Mouse (Mus musculus): ENCODE measurements around the gene Akap10. TPM values are rescaled to one million over a fixed set of nuclear protein-coding genes. Genes with fewer than 3 reads are reported as not detected.
"Not testable (repeated sequence)": the region's sequence is repeated elsewhere in the genome, so short reads cannot be mapped to it uniquely, and the experiment has no call there.

Akap10 gene
- polyA plus RNA-seq, 1 experiment from 2014 or later, result 17.5 TPM

DNA sequence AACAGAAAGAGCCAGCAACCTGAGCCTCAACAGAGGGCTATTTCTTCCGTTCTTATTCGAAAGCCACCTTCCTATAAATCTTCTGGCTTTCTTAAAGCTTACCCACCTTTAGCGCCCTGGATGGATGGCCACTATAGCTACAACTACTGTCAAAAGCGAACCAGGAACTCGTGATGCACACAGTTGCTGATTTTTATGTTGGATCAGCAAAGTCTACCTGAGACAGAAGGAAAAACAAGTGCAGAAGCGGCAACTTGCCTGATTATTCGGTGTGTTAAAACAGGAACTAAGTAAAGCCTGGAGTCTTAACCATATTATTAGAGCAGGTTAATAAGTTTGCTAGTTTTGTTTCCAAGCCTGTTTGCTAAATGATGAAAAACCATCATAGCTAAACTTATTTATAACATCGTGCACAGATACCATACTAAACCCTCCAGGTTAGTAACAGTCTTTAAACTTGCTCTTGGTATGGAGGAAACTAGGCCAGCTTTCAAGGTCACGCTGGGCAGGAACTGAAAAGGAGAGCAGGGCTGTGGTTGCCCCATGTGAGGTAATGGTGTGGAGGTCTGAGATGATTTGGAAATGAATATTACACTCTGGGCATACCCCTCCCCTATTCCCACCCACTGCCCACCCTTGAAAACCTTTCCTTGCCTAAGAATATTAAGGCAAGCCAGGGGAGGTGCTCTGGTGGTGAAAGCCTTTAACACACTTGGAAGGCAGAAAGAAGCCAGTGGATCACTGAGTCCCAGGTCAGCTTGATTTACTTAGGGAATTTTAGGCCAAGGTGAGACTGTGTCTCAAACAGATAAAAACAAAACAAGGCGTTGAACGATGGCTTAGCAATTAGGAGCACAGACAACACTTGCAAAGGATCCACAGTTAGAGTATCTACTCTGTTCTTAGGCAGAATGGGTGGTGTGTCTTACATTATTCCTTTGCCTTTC, 861 bp upstream of the Akap10 start:
- DNase-seq (ENCODE audit: low spot score), result peak; percentile 16

DNA sequence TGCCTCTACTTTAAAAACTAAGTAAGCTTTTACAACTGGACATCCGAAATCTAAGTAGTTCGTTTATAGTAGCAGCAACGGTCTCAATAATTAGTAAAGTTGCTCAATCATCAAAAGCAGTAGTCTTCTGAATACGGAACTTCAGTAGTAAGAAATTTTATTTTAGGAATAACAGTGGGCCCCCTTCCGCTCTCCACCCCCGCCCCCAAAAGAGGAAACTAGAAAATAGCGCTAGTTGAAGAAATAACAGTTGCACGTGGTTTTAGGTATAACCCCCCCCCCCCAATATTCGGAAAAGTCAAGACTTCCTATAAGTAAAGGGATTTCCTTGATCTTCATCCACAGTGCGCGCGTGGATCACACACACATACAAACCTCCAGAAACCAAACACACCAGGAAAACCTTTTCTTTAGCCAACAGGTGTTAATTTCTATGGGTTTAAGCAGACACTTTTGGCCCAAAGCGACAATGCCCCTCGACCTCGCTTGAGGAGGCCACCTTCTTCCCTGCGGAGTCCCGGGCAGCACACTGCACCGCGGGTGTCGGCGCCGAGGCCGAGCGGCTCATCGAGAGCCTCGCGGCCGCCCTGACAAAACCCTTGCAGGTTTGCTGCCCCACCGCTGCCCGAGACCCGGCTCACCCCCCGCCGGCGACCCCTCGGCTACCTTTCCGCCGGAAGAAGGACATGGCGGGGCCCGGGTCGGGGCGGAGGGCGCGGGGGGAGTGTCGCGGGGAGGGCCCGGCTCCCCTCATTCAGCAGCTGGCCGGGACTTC, 542 bp downstream of the Akap10 start:
- DNase-seq (ENCODE audit: low spot score), result no peak

DNA sequence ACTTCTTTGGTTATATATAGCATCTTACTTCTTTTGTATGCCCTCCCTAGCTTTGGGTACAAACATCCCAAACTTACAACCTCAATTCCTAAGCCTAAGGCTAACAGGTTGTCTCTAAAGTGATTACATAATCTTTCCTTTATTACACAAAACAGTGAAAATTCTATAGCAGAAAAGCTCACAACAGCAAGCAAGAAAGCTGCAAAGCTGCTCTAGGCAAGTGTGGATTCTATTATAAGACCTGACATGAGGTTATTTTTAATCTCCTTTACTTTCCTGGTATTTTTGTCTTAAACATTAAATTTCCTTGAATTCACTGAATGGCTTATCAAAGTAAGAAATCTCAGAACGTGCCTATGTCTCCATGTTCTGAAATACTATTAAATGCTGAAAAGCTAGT, 6.7 kb downstream of the Akap10 start:
- DNase-seq (ENCODE audit: low spot score), result no peak

DNA sequence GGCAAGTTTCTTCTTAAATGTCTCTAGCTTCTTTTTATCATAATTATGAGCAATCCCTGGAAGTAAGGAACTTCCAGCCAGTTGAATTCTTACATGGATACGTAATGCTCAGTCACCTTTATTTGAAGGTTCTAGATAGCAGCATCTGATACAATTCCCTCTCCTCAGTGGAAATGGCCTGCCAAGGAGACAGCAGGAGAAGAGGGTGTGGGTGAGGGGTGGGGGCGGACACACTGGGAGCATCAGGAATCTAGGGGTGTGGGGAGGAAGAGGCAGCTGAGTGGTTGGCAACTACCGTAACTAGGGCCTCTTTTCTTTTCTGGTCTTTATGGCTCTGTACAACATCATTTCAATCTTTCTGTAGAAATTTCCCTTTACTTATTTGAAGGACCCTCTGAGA, 10.3 kb downstream of the Akap10 start:
- no peak for DNase-seq (ENCODE audit: low spot score)

DNA sequence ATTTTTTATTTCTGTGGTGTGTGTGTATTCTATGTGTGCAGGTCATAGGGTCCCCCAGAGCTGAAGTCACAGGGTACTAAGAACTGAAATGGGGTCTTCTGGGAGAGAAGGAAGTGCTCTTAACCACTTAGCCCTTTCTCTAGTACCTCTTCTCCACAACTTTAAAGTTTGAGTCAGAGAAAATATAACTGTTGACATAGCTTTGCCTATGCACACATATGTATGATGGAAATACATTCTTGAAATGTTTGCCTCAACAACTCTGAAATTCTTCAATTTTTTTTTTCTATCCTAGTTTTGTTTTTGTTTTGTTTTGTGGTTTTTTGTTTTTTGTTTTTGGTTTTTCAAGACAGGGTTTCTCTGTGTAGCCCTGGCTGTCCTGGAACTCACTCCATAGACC, 21.7 kb downstream of the Akap10 start:
- DNase-seq (ENCODE audit: low spot score), result no peak

DNA sequence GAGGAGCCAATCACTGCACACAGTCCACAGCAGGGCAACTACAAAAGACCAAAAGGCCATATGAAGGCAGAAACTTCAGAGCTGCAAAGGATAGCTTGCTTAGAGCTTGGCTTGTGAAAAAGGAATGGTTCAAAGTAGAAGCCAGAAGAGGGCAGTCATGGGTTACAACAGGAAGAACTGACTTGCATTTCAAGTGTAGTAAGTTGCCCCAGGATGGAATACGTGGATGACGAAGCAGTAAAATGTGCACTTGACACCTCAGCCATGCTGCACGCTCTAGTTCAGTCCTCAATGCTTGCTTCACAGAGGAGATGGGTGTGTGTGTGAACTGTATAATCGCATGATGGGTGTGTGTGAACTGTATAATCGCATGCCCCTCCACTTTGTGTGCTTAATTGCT, 47.9 kb downstream of the Akap10 start:
- peak; percentile 36 for DNase-seq (ENCODE audit: low spot score)

DNA sequence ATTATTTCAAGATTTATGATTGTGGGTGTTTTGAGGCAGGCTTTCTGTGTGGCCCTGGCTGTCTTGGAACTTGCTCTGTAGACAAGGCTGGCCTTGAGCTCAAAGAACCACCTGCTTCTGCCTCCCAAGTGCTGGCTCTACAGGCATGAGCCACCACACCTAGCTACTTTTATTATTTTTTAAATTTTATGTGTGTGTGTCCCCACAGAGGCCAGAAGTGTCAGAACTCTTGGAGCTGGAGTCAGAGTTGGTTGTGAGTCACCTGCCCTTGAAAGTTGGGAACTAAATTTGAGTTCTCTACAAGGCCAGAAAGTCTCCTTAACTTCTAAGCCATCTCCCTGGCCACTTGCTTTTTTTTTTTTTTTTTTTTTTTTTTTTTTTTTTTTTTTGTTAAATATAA, 50.1 kb downstream of the Akap10 start:
- no peak for DNase-seq (ENCODE audit: low spot score)

DNA sequence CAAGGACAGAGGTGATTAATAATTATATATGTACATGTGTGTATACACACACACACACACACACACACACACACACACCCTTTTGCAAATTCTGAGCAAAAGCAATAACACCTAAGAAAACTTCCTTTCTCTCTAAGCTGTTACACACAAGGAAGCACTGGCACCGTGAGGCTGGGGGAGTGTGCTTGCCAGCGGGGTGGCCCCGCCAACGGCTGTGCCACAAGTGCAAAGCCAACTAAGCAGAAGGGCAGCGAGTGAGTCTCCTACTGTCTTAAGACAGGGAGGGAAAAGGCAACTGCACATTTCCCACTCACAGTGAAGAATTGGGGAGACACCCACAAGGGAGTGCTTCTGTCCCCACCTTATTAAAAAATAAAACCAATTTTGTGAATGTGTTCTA, 58.2 kb downstream of the Akap10 start:
- DNase-seq (ENCODE audit: low spot score), result no peak

DNA sequence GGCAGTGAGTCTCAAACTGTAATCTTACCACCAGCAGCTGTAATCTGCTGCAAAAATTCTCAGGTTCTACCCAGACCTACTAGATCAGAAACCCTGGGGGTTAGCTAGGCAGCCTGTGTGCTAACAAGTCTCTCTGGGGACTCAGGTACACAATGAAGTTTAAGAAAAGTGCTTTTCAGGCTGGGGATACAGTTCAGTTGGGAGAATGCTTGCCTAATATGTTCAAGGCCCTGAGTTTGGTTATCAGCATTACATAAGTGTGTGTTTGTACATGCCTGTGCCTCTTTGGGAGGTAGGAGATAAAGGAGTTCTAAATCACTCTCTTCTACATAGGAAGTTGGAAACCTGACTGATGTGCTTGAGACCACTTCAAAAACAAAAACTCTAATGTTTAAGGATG, 63.2 kb downstream of the Akap10 start:
- no peak for DNase-seq (ENCODE audit: low spot score)

DNA sequence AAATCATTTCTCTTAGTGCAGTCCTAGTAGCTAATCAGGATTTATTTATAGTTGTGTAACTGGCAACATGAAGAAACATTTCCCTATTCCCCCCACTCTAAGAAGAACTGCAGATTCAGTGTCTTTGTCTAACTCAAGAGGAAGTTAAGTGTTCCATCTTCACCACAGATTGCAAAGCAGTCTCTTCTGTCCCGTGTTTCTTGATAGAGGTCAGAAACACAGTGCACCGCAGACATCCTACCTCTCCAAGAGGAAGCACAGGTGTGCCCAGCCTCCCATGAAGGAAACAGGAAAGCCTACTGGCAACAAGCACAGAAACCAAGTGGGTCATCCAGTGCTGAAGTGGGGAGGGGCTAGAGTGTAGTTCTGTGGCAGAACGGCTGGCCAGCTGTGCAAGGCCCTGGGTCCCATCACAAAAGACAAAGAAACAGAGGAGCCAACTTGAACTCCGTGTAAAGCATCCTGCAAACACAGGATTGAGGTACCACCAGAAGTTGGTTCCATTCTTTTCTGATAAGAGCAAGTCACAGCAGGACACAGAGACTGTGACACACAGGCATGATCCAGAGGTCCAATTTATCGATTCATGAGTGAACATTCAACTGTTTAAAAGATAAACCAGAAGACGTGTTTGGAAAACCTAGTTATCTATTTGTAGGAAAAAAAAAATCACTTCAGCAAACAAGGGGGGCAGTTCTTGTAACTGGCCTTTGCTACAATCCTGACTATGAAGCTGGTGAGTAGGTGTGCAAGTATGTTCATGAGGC, 68.1 kb downstream of the Akap10 start:
- DNase-seq (ENCODE audit: low spot score), result peak; percentile 10

DNA sequence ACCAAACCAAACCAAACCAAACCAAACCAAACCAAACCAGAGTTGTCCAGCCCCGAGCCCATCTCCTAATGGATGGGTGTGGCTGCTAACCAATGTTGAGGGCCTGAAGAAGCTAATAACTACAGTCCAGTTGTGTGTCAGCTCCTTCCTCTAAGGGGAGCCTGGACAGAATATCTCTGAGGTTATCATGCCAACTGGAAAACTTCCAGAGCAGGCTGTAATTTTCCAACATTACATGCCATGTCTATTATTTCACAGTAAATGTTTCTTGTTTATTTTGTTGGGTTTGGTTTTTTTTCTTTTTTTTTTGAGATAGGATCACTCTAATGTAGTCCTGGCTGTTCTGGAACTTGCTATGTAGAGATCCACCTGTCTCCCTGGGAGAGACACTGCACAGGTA, 70.7 kb downstream of the Akap10 start:
- no peak for DNase-seq (ENCODE audit: low spot score)

DNA sequence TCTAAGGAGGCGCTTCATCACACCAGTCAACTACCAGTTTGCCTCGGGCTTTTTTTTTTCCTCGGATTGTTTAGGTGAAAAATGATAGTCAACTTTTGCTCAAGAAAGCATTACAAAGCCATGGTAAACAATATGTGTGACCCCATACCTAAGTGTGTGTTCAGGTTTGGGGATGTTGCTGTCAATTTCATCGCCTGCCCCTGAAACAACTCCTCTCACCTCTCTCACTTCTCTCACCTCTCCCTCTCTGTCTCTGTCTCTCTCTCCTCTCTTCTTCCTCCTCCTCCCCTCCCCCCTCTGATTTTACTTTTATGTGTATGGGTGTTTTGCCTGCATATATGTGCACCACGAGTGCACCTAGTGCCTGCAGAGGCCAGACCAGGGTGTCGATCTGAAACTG, 74.5 kb downstream of the Akap10 start:
- DNase-seq (ENCODE audit: low spot score), result no peak

DNA sequence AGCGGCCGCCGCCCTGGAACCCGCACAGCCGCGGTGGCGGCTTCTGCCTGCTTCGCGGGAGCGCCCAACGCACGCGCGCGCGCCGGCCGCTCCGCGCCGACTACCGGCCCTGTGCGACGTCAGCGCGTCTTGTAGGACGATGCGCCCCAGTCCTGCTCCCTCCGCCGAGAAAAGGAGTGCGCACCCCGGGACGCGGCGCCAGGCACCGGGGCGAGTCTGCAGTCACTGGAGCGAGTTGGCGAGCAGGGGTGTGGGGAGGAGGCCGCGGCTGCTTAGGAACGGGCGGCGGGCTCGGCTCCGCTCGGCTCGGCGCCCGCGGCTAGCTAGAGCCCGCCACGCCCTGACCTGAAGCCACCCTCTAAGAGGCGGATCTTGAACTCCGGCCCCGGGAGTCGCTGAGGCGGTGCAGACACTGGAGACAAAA, 75.1 kb downstream of the Akap10 start, which contains the start of gene Ulk2:
Gene Ulk2, minus strand, starts transcription at position 86 of the 424 bp plus-strand sequence.
- peak; percentile 90 for DNase-seq (ENCODE audit: low spot score)

DNA sequence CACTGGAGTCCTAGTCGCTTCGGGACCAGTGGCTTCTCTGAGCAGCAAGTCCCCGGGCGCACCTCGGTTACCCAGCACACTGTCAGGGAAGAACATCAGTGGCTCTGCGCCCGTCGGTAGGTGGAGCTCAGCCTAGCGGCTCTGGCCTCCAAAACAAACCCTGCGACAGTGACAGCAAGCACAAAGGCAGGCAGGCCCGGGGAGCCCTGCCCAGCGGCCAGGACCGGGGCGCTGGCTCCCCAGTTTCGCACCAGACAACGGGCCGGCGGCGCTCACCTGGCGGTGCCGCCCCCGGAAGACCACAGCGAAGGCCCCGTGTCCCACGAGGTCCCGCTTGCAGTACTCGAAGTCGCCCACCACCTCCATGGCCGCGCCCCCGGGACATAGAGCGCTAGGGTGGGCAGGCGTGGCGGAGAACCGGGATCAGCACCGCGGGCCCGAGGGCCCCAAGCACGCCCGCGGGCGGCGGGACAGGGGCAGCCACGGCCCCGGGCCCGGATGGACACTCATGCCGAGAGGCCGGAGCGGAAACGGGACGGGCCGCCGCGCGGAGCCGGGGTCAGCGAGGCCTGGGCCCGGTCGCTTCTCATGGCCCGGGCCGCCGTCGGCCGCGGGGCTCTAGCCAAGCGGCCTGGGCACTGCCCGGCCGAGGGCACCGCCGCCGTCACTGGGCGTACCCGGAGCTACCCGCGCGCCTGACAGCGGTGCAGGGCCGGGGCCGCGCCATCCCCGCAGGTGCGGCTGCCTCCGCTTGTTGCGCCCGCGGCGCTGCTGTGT, 75.7 kb downstream of the Akap10 start:
- peak; percentile 81 for DNase-seq (ENCODE audit: low spot score)

DNA sequence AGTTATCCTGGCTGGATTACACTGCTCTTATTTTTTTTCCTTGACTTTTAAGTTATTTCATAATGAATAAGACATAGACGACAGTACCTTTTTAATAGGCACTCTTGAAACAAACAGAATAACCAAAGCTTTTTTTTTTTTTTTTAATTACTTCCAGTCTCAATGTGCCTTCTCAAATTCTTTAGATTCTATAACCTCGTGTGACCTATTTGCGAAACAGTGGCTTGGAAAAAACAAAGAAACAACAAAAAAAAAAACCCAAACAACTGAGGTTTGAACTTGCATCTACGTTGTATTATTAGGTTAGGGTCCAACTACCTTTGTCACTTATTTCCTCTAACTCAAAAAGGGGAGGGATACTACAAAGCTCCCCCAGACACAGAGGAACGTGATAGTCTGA, 76.4 kb downstream of the Akap10 start:
- no peak for DNase-seq (ENCODE audit: low spot score)

DNA sequence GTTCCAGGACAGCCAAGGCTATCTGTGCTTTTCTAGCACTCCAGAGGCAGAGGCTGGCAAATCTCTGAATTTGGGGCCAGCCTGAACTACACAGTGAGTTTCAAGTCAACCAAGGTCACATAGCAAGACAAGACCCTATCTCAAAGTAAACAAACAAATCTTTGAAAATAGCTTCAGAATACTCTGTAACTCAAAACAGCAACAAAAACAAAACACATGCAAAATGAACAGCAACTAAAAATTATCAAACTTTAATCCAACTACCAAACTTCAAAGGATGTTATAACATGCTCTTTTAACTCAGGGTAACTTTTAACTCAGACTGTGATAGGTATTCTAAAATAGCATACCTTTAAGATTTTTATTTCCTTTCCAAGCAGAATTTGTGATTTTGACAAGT, 77.1 kb downstream of the Akap10 start:
- no peak for DNase-seq (ENCODE audit: low spot score)

DNA sequence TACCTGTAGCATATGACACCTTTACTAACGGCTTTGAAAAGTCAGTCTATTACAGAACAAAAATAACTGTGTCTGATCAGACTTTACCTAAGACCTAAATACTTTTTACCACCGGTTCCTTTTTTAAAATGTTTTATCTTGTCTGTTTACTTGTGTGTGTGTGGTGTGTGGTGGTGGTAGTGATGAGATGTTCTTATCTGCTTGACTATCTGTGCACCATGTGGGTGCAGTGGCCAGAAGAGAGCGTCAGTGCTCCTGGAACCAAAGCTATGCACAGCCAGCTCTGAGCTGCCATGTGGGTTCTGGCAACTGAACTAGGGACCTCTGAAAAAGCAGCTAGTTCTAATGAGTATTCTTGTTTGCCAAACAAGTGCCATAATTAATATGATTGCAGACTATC, 78.9 kb downstream of the Akap10 start:
- no peak for DNase-seq (ENCODE audit: low spot score)

DNA sequence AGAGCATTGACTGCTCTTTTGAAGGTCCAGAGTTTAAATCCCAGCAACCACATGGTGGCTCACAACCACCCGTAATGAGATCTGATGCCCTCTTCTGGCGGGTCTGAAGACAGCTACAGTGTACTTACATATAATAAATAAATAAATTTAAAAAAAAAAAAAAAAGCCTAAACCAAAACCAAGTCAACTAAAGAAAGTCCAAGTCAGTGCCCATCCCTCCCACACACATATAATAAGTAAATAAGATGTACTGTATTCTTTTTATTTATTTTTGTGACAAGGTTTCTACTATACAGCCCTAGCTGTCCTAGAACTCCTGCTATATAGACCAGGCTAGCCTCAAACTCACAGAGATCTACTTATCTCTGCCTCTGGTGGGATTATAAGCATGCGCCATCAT, 89.4 kb downstream of the Akap10 start:
- not testable (repeated sequence) for DNase-seq (ENCODE audit: low spot score)

DNA sequence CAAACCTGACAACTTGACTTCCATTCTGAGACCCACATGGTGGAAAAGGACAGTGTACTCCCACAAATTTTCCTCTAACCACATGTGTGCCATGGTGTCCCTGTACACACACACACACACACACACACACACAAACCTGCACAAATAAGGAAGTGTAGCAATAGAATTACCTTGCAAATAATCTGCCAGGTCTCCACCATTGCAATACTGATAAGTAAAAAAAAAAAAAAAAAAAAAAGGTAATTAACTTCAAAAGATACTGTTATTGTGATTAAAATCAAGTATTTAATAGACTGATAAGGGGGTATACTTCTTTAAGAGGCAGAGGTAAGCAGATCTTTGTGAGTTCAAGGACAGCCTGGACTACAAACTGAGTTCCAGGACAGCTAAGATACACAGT, 90.1 kb downstream of the Akap10 start:
- DNase-seq (ENCODE audit: low spot score), result no peak

DNA sequence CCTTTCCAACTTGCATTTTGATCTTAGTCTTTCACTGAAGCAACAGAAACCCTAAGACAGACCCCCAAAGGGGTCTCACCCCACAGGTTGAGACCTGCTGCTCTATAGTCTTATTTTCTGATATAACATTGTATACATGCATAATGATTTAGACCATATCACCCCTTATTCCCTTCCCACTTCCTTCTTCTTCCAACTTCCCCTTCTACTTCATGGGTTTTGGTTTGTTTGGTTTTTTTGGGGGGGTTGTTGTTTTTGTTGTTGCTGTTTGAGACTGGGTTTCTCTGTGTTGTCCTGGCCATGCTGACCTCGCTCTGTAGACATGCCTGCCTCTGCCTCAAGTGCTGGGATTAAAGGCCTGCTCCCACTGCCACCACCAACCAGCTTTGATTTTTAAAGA, 90.9 kb downstream of the Akap10 start:
- no peak for DNase-seq (ENCODE audit: low spot score)
